Mouse (Mus musculus): ENCODE measurements around the gene Akr1c12.

Akr1c12 gene

GRCm38 (mm10) chr13:4228441-4228840 is 50.8 kb downstream of the Akr1c12 start, which contains the start of gene Akr1c19:
Akr1c19 (plus strand) TSS chr13:4228700.
- in situ Hi-C loops (cut with MboI; ENCODE audit: low pct_unique_long_range_greater_than_20kb in 1 of 2, low sequenced_read_pairs in 2 of 2, unreplicated experiment in 1 of 2), result no loop called here
